ENCODE assay signal across 25 mouse cellular contexts in genomic region chr3:94387391-94387790, GRCm38 (mm10). TPM values are rescaled to one million over a fixed set of nuclear protein-coding genes. Genes with fewer than 3 reads are reported as not detected.
"Had no signal": no experiment of that assay in that cellular context is flagged by ENCODE, and none has a peak within 500 bp of the region (broad histone marks: within the 10 kb centered on the region; RNA-seq: fewer than 3 reads in every experiment).

No protein-coding gene starts in this region.

- H3K27ac ChIP-seq: liver, embryonic 13.5 days; liver, embryonic 15.5 days; lung, embryonic 15.5 days; macrophage; midbrain, embryonic 13.5 days; midbrain, embryonic 15.5 days; neural tube, embryonic 12.5 days; stomach, embryonic 15.5 days; stomach, postnatal 0 days had no signal

- H3K36me3 ChIP-seq: liver, embryonic 13.5 days; liver, embryonic 15.5 days; lung, embryonic 15.5 days; midbrain, embryonic 13.5 days; midbrain, embryonic 15.5 days; neural tube, embryonic 12.5 days; stomach, embryonic 15.5 days had no signal

- H3K4me3 ChIP-seq: liver, embryonic 13.5 days; liver, embryonic 15.5 days; lung, embryonic 15.5 days; megakaryocyte, embryonic 14.5 days; midbrain, embryonic 13.5 days; midbrain, embryonic 15.5 days; neural tube, embryonic 12.5 days; stomach, embryonic 15.5 days had no signal

- H3K27me3 ChIP-seq: liver, embryonic 13.5 days; liver, embryonic 15.5 days; lung, embryonic 15.5 days; midbrain, embryonic 13.5 days; midbrain, embryonic 15.5 days; neural tube, embryonic 12.5 days; stomach, embryonic 15.5 days had no signal

- H3K9me3 ChIP-seq: liver, embryonic 13.5 days; liver, embryonic 15.5 days; lung, embryonic 15.5 days; megakaryocyte, embryonic 14.5 days; midbrain, embryonic 13.5 days; midbrain, embryonic 15.5 days; neural tube, embryonic 12.5 days; stomach, embryonic 15.5 days had no signal

- H3K4me1 ChIP-seq: liver, embryonic 13.5 days; liver, embryonic 15.5 days; lung, embryonic 15.5 days; midbrain, embryonic 13.5 days; midbrain, embryonic 15.5 days; neural tube, embryonic 12.5 days; stomach, embryonic 15.5 days had no signal

- H3K4me2 ChIP-seq: liver, embryonic 11.5 days; liver, embryonic 13.5 days; liver, embryonic 15.5 days; lung, embryonic 15.5 days; midbrain, embryonic 11.5 days; midbrain, embryonic 13.5 days; midbrain, embryonic 15.5 days; neural tube, embryonic 12.5 days; stomach, embryonic 15.5 days had no signal

- H3K9ac ChIP-seq: liver, embryonic 13.5 days; liver, embryonic 15.5 days; liver, postnatal 0 days; lung, embryonic 15.5 days; midbrain, embryonic 13.5 days; midbrain, embryonic 15.5 days; neural tube, embryonic 12.5 days; stomach, embryonic 15.5 days had no signal

- DNase-seq: liver, embryonic 13.5 days; liver, postnatal 0 days; lung, adult 2 months; lung, postnatal 14 days; lung, postnatal 36 days; right cerebral cortex, postnatal 14 days had no signal

- ATAC-seq: liver, postnatal 0 days; lung, postnatal 0 days; midbrain, embryonic 13.5 days; midbrain, embryonic 15.5 days had no signal

RNA-seq across cellular contexts. Expression of gene Lingo4, which starts 10.9 kb away (rescaled TPM):
- total RNA-seq: megakaryocyte progenitor cell, adult 5-6 weeks; monocyte, adult 5-6 weeks; neutrophil, adult 5-6 weeks had no signal
- polyA plus RNA-seq: liver, embryonic 11.5 days; macrophage; testis, adult 2 months had no signal

RNA-seq across cellular contexts. Expression of gene Rorc, which starts 14.8 kb away (rescaled TPM):
- polyA plus RNA-seq: macrophage had no signal

RNA-seq across cellular contexts. Expression of gene C2cd4d, which starts 25.2 kb away (rescaled TPM):
- total RNA-seq: megakaryocyte progenitor cell, adult 5-6 weeks; monocyte, adult 5-6 weeks; neutrophil, adult 5-6 weeks had no signal
- polyA plus RNA-seq: liver, embryonic 11.5 days; liver, embryonic 13.5 days; macrophage had no signal

RNA-seq across cellular contexts. Expression of gene Them5, which starts 45.5 kb away (rescaled TPM):
- total RNA-seq: megakaryocyte progenitor cell, adult 5-6 weeks; monocyte, adult 5-6 weeks; neutrophil, adult 5-6 weeks had no signal
- polyA plus RNA-seq: liver, embryonic 11.5 days; liver, embryonic 13.5 days; liver, embryonic 15.5 days; liver, postnatal 0 days; macrophage; midbrain, embryonic 15.5 days; midbrain, postnatal 0 days; neural tube, embryonic 12.5 days; neural tube, embryonic 14.5 days; spleen, adult 2 months had no signal
